Mouse (Mus musculus): ENCODE measurements at regions not wholly inside any gene's neighbourhood (a gene's known extent, or its start where the extent isn't known, plus 50 kb on each side); places are given as distances from the start of the nearest gene placed in this dataset.

- Histone ChIP-seq H3K9me3 (ENCODE audit: low read length) (no peaks in the 10 kb centered on the region), H3K36me3 (ENCODE audit: insufficient read depth, low read length) (no peaks in the 10 kb centered on the region), H3K4me3 (replicated peaks; ENCODE audit: low read length) (no peak overlapping the region), H3K27me3 (ENCODE audit: insufficient read depth, low read length) (no peaks in the 10 kb centered on the region), H3K4me1 (replicated peaks; ENCODE audit: low read depth, low read length) (no peaks in the 10 kb centered on the region)
- TF ChIP-seq CTCF (conservative IDR thresholded peaks at IDR 0.05; ENCODE audit: low read length) (no peak), POU5F1 (IDR thresholded peaks at IDR 0.05; ENCODE audit: borderline replicate concordance, low read length) (no peak), NANOG (IDR thresholded peaks at IDR 0.05; ENCODE audit: borderline replicate concordance, low read length) (no peak)
Measured at GRCm38 (mm10) chr19:26547522-26547921, 57.3 kb upstream of the Smarca2 start.

GRCm38 (mm10) chr19:26548562-26549270 lies 56.1 kb upstream of the Smarca2 start:
- H3K27me3 ChIP-seq (ENCODE audit: insufficient read depth, low read length) = no peaks in the 10 kb centered on the region

GRCm38 (mm10) chr19:26550299-26550698 lies 54.6 kb upstream of the Smarca2 start:
- H3K9me3 ChIP-seq (ENCODE audit: low read length) = no peaks in the 10 kb centered on the region
- TF ChIP-seq NANOG (IDR thresholded peaks at IDR 0.05; ENCODE audit: borderline replicate concordance, low read length) (no peak), CTCF (conservative IDR thresholded peaks at IDR 0.05; ENCODE audit: low read length) (no peak), POU5F1 (IDR thresholded peaks at IDR 0.05; ENCODE audit: borderline replicate concordance, low read length) (no peak)
- no peaks in the 10 kb centered on the region for H3K36me3 ChIP-seq (ENCODE audit: insufficient read depth, low read length)
- H3K4me1 ChIP-seq (replicated peaks; ENCODE audit: low read depth, low read length) = no peaks in the 10 kb centered on the region
- H3K4me3 ChIP-seq (replicated peaks; ENCODE audit: low read length) = no peak overlapping the region
- H3K27me3 ChIP-seq (ENCODE audit: insufficient read depth, low read length) = no peaks in the 10 kb centered on the region

More at GRCm38 (mm10) chr19:26548562-26549270, 56.1 kb upstream of the Smarca2 start:
- H3K4me3 ChIP-seq (replicated peaks; ENCODE audit: low read length) = no peak overlapping the region
- no peak for TF ChIP-seq NANOG (IDR thresholded peaks at IDR 0.05; ENCODE audit: borderline replicate concordance, low read length)
- no peak for TF ChIP-seq CTCF (conservative IDR thresholded peaks at IDR 0.05; ENCODE audit: low read length)
- H3K36me3 ChIP-seq (ENCODE audit: insufficient read depth, low read length) = no peaks in the 10 kb centered on the region
- H3K9me3 ChIP-seq (ENCODE audit: low read length) = no peaks in the 10 kb centered on the region
- H3K4me1 ChIP-seq (replicated peaks; ENCODE audit: low read depth, low read length) = no peaks in the 10 kb centered on the region
